Comparison of ENCODE assay signal across 21 mouse cellular contexts in genomic region chr11:119758214-119758613, GRCm38 (mm10).
DNase-seq lines count a peak whose midpoint lies in the region; ATAC-seq lines count a peak whose summit lies in the region.
"Had no signal": no experiment of that assay in that cellular context is flagged by ENCODE, and none has a peak within 500 bp of the region (broad histone marks: within the 10 kb centered on the region; RNA-seq: fewer than 3 reads in every experiment).

No protein-coding gene starts in this region.

- H3K4me3 ChIP-seq in intestine, embryonic 16.5 days (ENCODE audit: low read length): no peak overlapping the region
- H3K4me3 ChIP-seq in intestine, embryonic 15.5 days (replicated peaks): no peak overlapping the region
- H3K4me3 ChIP-seq in midbrain, embryonic 11.5 days (ENCODE audit: low read depth, low read length): no peak overlapping the region
- H3K4me3 ChIP-seq in midbrain, embryonic 14.5 days (replicated peaks; ENCODE audit: low read depth, low read length): no peak overlapping the region
- H3K4me3 ChIP-seq: embryonic facial prominence, embryonic 13.5 days; embryonic facial prominence, embryonic 15.5 days; erythroblast, embryonic 14.5 days; forebrain, embryonic 10.5 days had no signal

- 78% methylated on average over 5 of the region's 5 CpGs for WGBS in intestine, embryonic 16.5 days
- 84% methylated on average over 5 of the region's 5 CpGs for WGBS in intestine, embryonic 15.5 days
- 98% methylated on average over 5 of the region's 5 CpGs for WGBS in midbrain, embryonic 11.5 days
- WGBS in midbrain, embryonic 14.5 days: 87% methylated on average over 5 of the region's 5 CpGs

- no peaks in the 10 kb centered on the region for H3K9me3 ChIP-seq in intestine, embryonic 16.5 days (ENCODE audit: control insufficient read depth, low read length)
- no peaks in the 10 kb centered on the region for H3K9me3 ChIP-seq in intestine, embryonic 15.5 days
- no peaks in the 10 kb centered on the region for H3K9me3 ChIP-seq in midbrain, embryonic 11.5 days (ENCODE audit: control insufficient read depth, low read length)
- no peaks in the 10 kb centered on the region for H3K9me3 ChIP-seq in midbrain, embryonic 14.5 days (ENCODE audit: control insufficient read depth, low read length)
- H3K9me3 ChIP-seq: embryonic facial prominence, embryonic 13.5 days; embryonic facial prominence, embryonic 15.5 days; forebrain, embryonic 10.5 days had no signal

- ATAC-seq in intestine, embryonic 16.5 days: peak; percentile 67; the same call in 1 of the 2 replicates
- no peak for ATAC-seq in intestine, embryonic 15.5 days
- ATAC-seq in midbrain, embryonic 11.5 days (ENCODE audit: low FRiP score): no peak
- no peak for ATAC-seq in midbrain, embryonic 14.5 days (ENCODE audit: low FRiP score, low TSS enrichment)
- ATAC-seq: forebrain, embryonic 14.5 days; forebrain, embryonic 16.5 days had no signal

- DNase-seq in midbrain, embryonic 11.5 days (ENCODE audit: low spot score, missing footprints): peak; percentile 64
- DNase-seq in midbrain, embryonic 14.5 days: no peak
- no peak for DNase-seq in urinary bladder, postnatal 10 days (ENCODE audit: low spot score)
- DNase-seq: adrenal gland, adult 2 months; adrenal gland, postnatal 10 days; adrenal gland, postnatal 25 days; cerebellum, adult 11 months; cerebellum, adult 18-20 months; cerebellum, adult 8-10 months; cerebellum, adult 9-11 months; cerebellum, postnatal 14 days; cerebellum, postnatal 36 days; embryo, embryonic 11 days had no signal

- H3K9ac ChIP-seq in intestine, embryonic 16.5 days (ENCODE audit: low read depth, low read length): no peak overlapping the region
- no peak overlapping the region for H3K9ac ChIP-seq in intestine, embryonic 15.5 days
- H3K9ac ChIP-seq in midbrain, embryonic 11.5 days (ENCODE audit: low read length): no peak overlapping the region
- H3K9ac ChIP-seq in midbrain, embryonic 14.5 days (replicated peaks; ENCODE audit: low read length): no peak overlapping the region
- H3K9ac ChIP-seq: embryonic facial prominence, embryonic 13.5 days; embryonic facial prominence, embryonic 15.5 days had no signal

- no peak overlapping the region for H3K4me2 ChIP-seq in intestine, embryonic 16.5 days (ENCODE audit: low read depth, low read length)
- H3K4me2 ChIP-seq in intestine, embryonic 15.5 days (replicated peaks): no peak overlapping the region
- H3K4me2 ChIP-seq in midbrain, embryonic 11.5 days: no peak overlapping the region
- no peak overlapping the region for H3K4me2 ChIP-seq in midbrain, embryonic 14.5 days (ENCODE audit: low read length)
- H3K4me2 ChIP-seq: embryonic facial prominence, embryonic 13.5 days; embryonic facial prominence, embryonic 15.5 days had no signal

- H3K36me3 ChIP-seq in intestine, embryonic 16.5 days (ENCODE audit: control insufficient read depth, insufficient read depth, low read length): peaks cover 3% of the 10 kb centered on the region; the same call in 1 of the 2 replicates
- no peaks in the 10 kb centered on the region for H3K36me3 ChIP-seq in intestine, embryonic 15.5 days
- H3K36me3 ChIP-seq in midbrain, embryonic 11.5 days (ENCODE audit: control insufficient read depth, insufficient read depth, low read length): no peaks in the 10 kb centered on the region
- no peaks in the 10 kb centered on the region for H3K36me3 ChIP-seq in midbrain, embryonic 14.5 days (ENCODE audit: control insufficient read depth, insufficient read depth, low read length)

- no peaks in the 10 kb centered on the region for H3K27me3 ChIP-seq in intestine, embryonic 16.5 days (replicated peaks; ENCODE audit: control insufficient read depth, insufficient read depth, low read length)
- H3K27me3 ChIP-seq in intestine, embryonic 15.5 days (replicated peaks): no peaks in the 10 kb centered on the region
- no peaks in the 10 kb centered on the region for H3K27me3 ChIP-seq in midbrain, embryonic 11.5 days (ENCODE audit: control insufficient read depth, insufficient read depth, low read length)
- H3K27me3 ChIP-seq in midbrain, embryonic 14.5 days (ENCODE audit: control insufficient read depth, insufficient read depth, low read length): no peaks in the 10 kb centered on the region
- H3K27me3 ChIP-seq: embryonic facial prominence, embryonic 13.5 days; embryonic facial prominence, embryonic 15.5 days had no signal

- H3K4me1 ChIP-seq in intestine, embryonic 16.5 days (ENCODE audit: control insufficient read depth, insufficient read depth, low read length): no peaks in the 10 kb centered on the region
- peaks cover 4% of the 10 kb centered on the region; the same call in 1 of the 2 replicates for H3K4me1 ChIP-seq in intestine, embryonic 15.5 days (replicated peaks)
- no peaks in the 10 kb centered on the region for H3K4me1 ChIP-seq in midbrain, embryonic 11.5 days (ENCODE audit: control insufficient read depth, insufficient read depth, low read length)
- H3K4me1 ChIP-seq in midbrain, embryonic 14.5 days (ENCODE audit: control insufficient read depth, insufficient read depth, low read length): no peaks in the 10 kb centered on the region
- H3K4me1 ChIP-seq: embryonic facial prominence, embryonic 15.5 days; forebrain, embryonic 10.5 days had no signal

- no peak overlapping the region for H3K27ac ChIP-seq in intestine, embryonic 16.5 days (ENCODE audit: low read length)
- no peak overlapping the region for H3K27ac ChIP-seq in intestine, embryonic 15.5 days
- no peak overlapping the region for H3K27ac ChIP-seq in midbrain, embryonic 11.5 days (ENCODE audit: low read depth, low read length)
- no peak overlapping the region for H3K27ac ChIP-seq in midbrain, embryonic 14.5 days (replicated peaks; ENCODE audit: low read depth, low read length)
- H3K27ac ChIP-seq: embryonic facial prominence, embryonic 13.5 days; embryonic facial prominence, embryonic 15.5 days; forebrain, embryonic 10.5 days had no signal
